Mouse (Mus musculus) ES-Bruce4 (cell line): ENCODE data around the gene Rere.

Source experiments
- CTCF ChIP-seq: IDR thresholded peaks from one replicate; pipeline ENCODE4 v1.8.1; 2011; ENCODE audit warnings: low read depth, low read length
- EP300 ChIP-seq: IDR thresholded peaks from 2 replicates; pipeline ENCODE4 v1.6.1; 2011; ENCODE audit warnings: low read depth, low read length; ENCODE audit not compliant: insufficient read depth
- POLR2A ChIP-seq: IDR thresholded peaks from one replicate; pipeline ENCODE4 v1.8.1; 2011; ENCODE audit warnings: low read length; ENCODE audit not compliant: insufficient read depth

- no peak for TF ChIP-seq EP300
- no peak for TF ChIP-seq CTCF
- peak; percentile 34 for TF ChIP-seq POLR2A
These were observed at the start of gene Rere for GRCm38 (mm10) chr4:150281018-150281761.
